Mouse (Mus musculus) midbrain, embryonic 16.5 days (tissue): ENCODE measurements around the gene Zfp869. TPM values are rescaled to one million over a fixed set of nuclear protein-coding genes. Genes with fewer than 3 reads are reported as not detected.
"Not testable (repeated sequence)": the region's sequence is repeated elsewhere in the genome, so short reads cannot be mapped to it uniquely, and the experiment has no call there.

ENCODE experiments used
- ATAC-seq: fragments of 200-750 bp; cut with Nextera tagmentation; 2 replicates; pipeline ENCODE4 v1.8.0; 2017; ENCODE audit warnings: moderate TSS enrichment
- H3K27ac ChIP-seq: fragments of 300-500 bp; sonication (generic); 2 replicates; pipeline ENCODE4 v1.5.1; 2014; ENCODE audit warnings: mild to moderate bottlenecking, low read length, mixed read lengths
- H3K27me3 ChIP-seq: fragments of 300-500 bp; sonication (generic); 2 replicates; pipeline ENCODE4 v1.6.1; 2014; ENCODE audit warnings: low read depth, low read length, mixed read lengths; ENCODE audit not compliant: control insufficient read depth, insufficient read depth
- H3K36me3 ChIP-seq: fragments of 300-500 bp; sonication (generic); 2 replicates; pipeline ENCODE4 v1.6.1; 2014; ENCODE audit warnings: mild to moderate bottlenecking, low read length, moderate library complexity, mixed read lengths; ENCODE audit not compliant: control insufficient read depth, insufficient read depth
- H3K4me1 ChIP-seq: fragments of 300-500 bp; sonication (generic); 2 replicates; pipeline ENCODE4 v1.6.1; 2014; ENCODE audit warnings: mild to moderate bottlenecking, low read length, mixed read lengths; ENCODE audit not compliant: control insufficient read depth, insufficient read depth
- H3K4me2 ChIP-seq: fragments of 300-500 bp; sonication (generic); 2 replicates; pipeline ENCODE4 v1.6.1; 2014; ENCODE audit warnings: mild to moderate bottlenecking, low read length, mixed read lengths
- H3K4me3 ChIP-seq: fragments of 300-500 bp; sonication (generic); 2 replicates; pipeline ENCODE4 v1.5.1; 2014; ENCODE audit warnings: low read depth, mild to moderate bottlenecking, low read length, moderate library complexity, mixed read lengths
- H3K9ac ChIP-seq: fragments of 300-500 bp; sonication (generic); 2 replicates; pipeline ENCODE4 v1.6.1; 2014; ENCODE audit warnings: low read depth, low read length, mixed read lengths
- H3K9me3 ChIP-seq: fragments of 300-500 bp; sonication (generic); replicated peaks from 2 replicates; pipeline ENCODE4 v1.6.1; 2014; ENCODE audit warnings: mild to moderate bottlenecking, low read length, mixed read lengths; ENCODE audit not compliant: control insufficient read depth, poor library complexity, severe bottlenecking
- WGBS: fragments of 180-500 bp; shearing (Covaris S2); extraction: QIAGEN DNeasy Blood & Tissue Kit; methylation state at CpG from one replicate; pipeline ENCODE4 v1.1.7; 2014; 5-methylcytosine and 5-hydroxymethylcytosine counted together
- polyA plus RNA-seq: library from polyadenylated mRNA; unstranded; fragments of >200 nt; fragmentation: Nextera tagmentation; extraction: Ambion mirVana; gene quantifications from 2 replicates; pipeline ENCODE4 v1.2.1, GENCODE M21; 2015

Zfp869 gene
- 25.9 and 26.3 TPM in 2 replicates for polyA plus RNA-seq

- Histone ChIP-seq H3K4me1 (peaks cover 26% of the 10 kb centered on the region), H3K36me3 (peaks cover 32% of the 10 kb centered on the region)
- H3K27ac ChIP-seq, H3K9ac ChIP-seq, H3K9me3 ChIP-seq, ATAC-seq, H3K4me2 ChIP-seq, H3K4me3 ChIP-seq, H3K27me3 ChIP-seq: not testable (repeated sequence)
- 93% methylated on average over 10 of the region's 10 CpGs for WGBS
Observed at GRCm38 (mm10) chr8:69710624-69711023, at the start of gene Zfp869. Gene Zfp869 (minus strand): TSS chr8:69710724.

- 92% methylated on average over 5 of the region's 5 CpGs for WGBS
Observed at GRCm38 (mm10) chr8:69758316-69758715, 47.8 kb upstream of the Zfp869 start.

GRCm38 (mm10) chr8:69752437-69752836 lies 41.9 kb upstream of the Zfp869 start:
- ATAC-seq: no peak
- Histone ChIP-seq H3K4me3 (no peak overlapping the region), H3K9me3 (no peaks in the 10 kb centered on the region), H3K27ac (no peak overlapping the region), H3K27me3 (no peaks in the 10 kb centered on the region), H3K4me2 (no peak overlapping the region), H3K4me1 (peaks cover 16% of the 10 kb centered on the region), H3K36me3 (peaks cover 2% of the 10 kb centered on the region; the same call in 1 of the 2 replicates), H3K9ac (no peak overlapping the region)
- WGBS: 85% methylated on average over 2 of the region's 2 CpGs

More at GRCm38 (mm10) chr8:69758316-69758715, 47.8 kb upstream of the Zfp869 start:
- Histone ChIP-seq H3K27ac (no peak overlapping the region), H3K9me3 (no peaks in the 10 kb centered on the region), H3K27me3 (no peaks in the 10 kb centered on the region), H3K4me1 (no peaks in the 10 kb centered on the region), H3K4me3 (no peak overlapping the region), H3K36me3 (peaks cover 8% of the 10 kb centered on the region; the same call in 1 of the 2 replicates), H3K9ac (no peak overlapping the region), H3K4me2 (no peak overlapping the region)
- ATAC-seq: no peak

GRCm38 (mm10) chr8:69749544-69750454 lies 39.3 kb upstream of the Zfp869 start, which contains the start of gene Zfp963:
Gene Zfp963 (minus strand): TSS chr8:69749970.
- H3K4me2 ChIP-seq: peak within 1 kb of the TSS; percentile 53
- peak within 1 kb of the TSS; percentile 99 for H3K27ac ChIP-seq
- no peaks in the 10 kb centered on the region for H3K9me3 ChIP-seq
- 2% methylated on average over 48 of the region's 48 CpGs for WGBS
- H3K9ac ChIP-seq: peak within 1 kb of the TSS; percentile 95
- H3K4me1 ChIP-seq: peaks cover 16% of the 10 kb centered on the region
- ATAC-seq: peak; percentile 99
- H3K36me3 ChIP-seq: no peaks in the 10 kb centered on the region; the same call in 1 of the 2 replicates
- no peaks in the 10 kb centered on the region for H3K27me3 ChIP-seq
- peak within 1 kb of the TSS; percentile 80 for H3K4me3 ChIP-seq

- no peaks in the 10 kb centered on the region for H3K4me1 ChIP-seq
- no peaks in the 10 kb centered on the region for H3K9me3 ChIP-seq
- H3K4me2 ChIP-seq: no peak overlapping the region
- no peak overlapping the region for H3K27ac ChIP-seq
- WGBS: 84% methylated on average over 2 of the region's 2 CpGs
- H3K36me3 ChIP-seq: peaks cover 4% of the 10 kb centered on the region
- no peak for ATAC-seq
- H3K27me3 ChIP-seq: no peaks in the 10 kb centered on the region
- no peak overlapping the region for H3K9ac ChIP-seq
- no peak overlapping the region for H3K4me3 ChIP-seq
Observed at GRCm38 (mm10) chr8:69741231-69741630, 30.7 kb upstream of the Zfp869 start.

GRCm38 (mm10) chr8:69740763-69741162 lies 30.2 kb upstream of the Zfp869 start:
- no peaks in the 10 kb centered on the region for H3K9me3 ChIP-seq
- 89% methylated on average over 6 of the region's 6 CpGs for WGBS
- ATAC-seq: no peak
- no peak overlapping the region for H3K27ac ChIP-seq
- peaks cover 4% of the 10 kb centered on the region for H3K36me3 ChIP-seq
- H3K4me3 ChIP-seq: no peak overlapping the region
- H3K27me3 ChIP-seq: no peaks in the 10 kb centered on the region
- H3K4me2 ChIP-seq: no peak overlapping the region
- H3K9ac ChIP-seq: no peak overlapping the region
- no peaks in the 10 kb centered on the region for H3K4me1 ChIP-seq

- Histone ChIP-seq H3K9me3 (0 out of 2 replicates have a peak, but pooled peaks cover 5% of the 10 kb centered on the region), H3K36me3 (no peaks in the 10 kb centered on the region), H3K4me1 (no peaks in the 10 kb centered on the region), H3K27me3 (no peaks in the 10 kb centered on the region), H3K9ac (no peak overlapping the region), H3K4me2 (no peak overlapping the region), H3K27ac (no peak overlapping the region), H3K4me3 (no peak overlapping the region)
- no peak for ATAC-seq
- 92% methylated on average over 1 of the region's 1 CpGs for whole genome bisulfite sequencing
Observed at GRCm38 (mm10) chr8:69735495-69735894, 25.0 kb upstream of the Zfp869 start.

GRCm38 (mm10) chr8:69717232-69717580 lies 6.7 kb upstream of the Zfp869 start:
- WGBS: 43% methylated on average over 5 of the region's 5 CpGs
- H3K4me2 ChIP-seq: peak overlapping the region; percentile 64
- H3K4me1 ChIP-seq: peaks cover 28% of the 10 kb centered on the region
- no peaks in the 10 kb centered on the region for H3K9me3 ChIP-seq
- no peak overlapping the region for H3K9ac ChIP-seq
- H3K36me3 ChIP-seq: no peaks in the 10 kb centered on the region
- no peaks in the 10 kb centered on the region for H3K27me3 ChIP-seq
- peak overlapping the region; percentile 57; the same call in 1 of the 2 replicates for H3K27ac ChIP-seq
- peak; percentile 33; the same call in 1 of the 2 replicates for ATAC-seq
- H3K4me3 ChIP-seq: peak overlapping the region; percentile 66
